Mouse (Mus musculus) embryo, embryonic 10.5 days (tissue): ENCODE measurements at regions not wholly inside any gene's neighbourhood (a gene's known extent, or its start where the extent isn't known, plus 50 kb on each side); places are given as distances from the start of the nearest gene placed in this dataset.

Experiments used
- DNase-seq: peaks from one replicate; pipeline ENCODE4 v3.0.0-alpha.2; 2015; ENCODE audit warnings: low spot score

- no peak for DNase-seq
Observed at GRCm38 (mm10) chr14:105630867-105631680, 265.5 kb downstream of the Spry2 start.

- no peak for DNase-seq
Observed at GRCm38 (mm10) chr14:105630444-105630843, 266.2 kb downstream of the Spry2 start.

- no peak for DNase-seq
Observed at GRCm38 (mm10) chr14:105628673-105629072, 267.9 kb downstream of the Spry2 start.

- no peak for DNase-seq
Observed at GRCm38 (mm10) chr14:105624387-105624786, 272.2 kb downstream of the Spry2 start.

- DNase-seq, result no peak
Observed at GRCm38 (mm10) chr14:105622166-105622565, 274.5 kb downstream of the Spry2 start.

GRCm38 (mm10) chr14:105621124-105621523 is 275.5 kb downstream of the Spry2 start:
- no peak for DNase-seq

GRCm38 (mm10) chr14:105619449-105619848 is 277.2 kb downstream of the Spry2 start:
- DNase-seq, result no peak

GRCm38 (mm10) chr14:105615766-105616165 is 280.9 kb downstream of the Spry2 start:
- no peak for DNase-seq

- no peak for DNase-seq
Observed at GRCm38 (mm10) chr14:105612794-105613193, 283.8 kb downstream of the Spry2 start.

GRCm38 (mm10) chr14:105608804-105609203 is 287.8 kb downstream of the Spry2 start:
- DNase-seq, result no peak

- DNase-seq, result no peak
Observed at GRCm38 (mm10) chr14:105606551-105606950, 290.1 kb downstream of the Spry2 start.

GRCm38 (mm10) chr14:105604451-105604850 is 292.2 kb downstream of the Spry2 start:
- DNase-seq, result no peak

- DNase-seq, result no peak
Observed at GRCm38 (mm10) chr14:105603047-105603461, 293.6 kb downstream of the Spry2 start.

- DNase-seq, result no peak
Observed at GRCm38 (mm10) chr14:105599550-105600453, 296.8 kb downstream of the Spry2 start.

GRCm38 (mm10) chr14:105589751-105590150 is 306.9 kb downstream of the Spry2 start:
- no peak for DNase-seq

- no peak for DNase-seq
Observed at GRCm38 (mm10) chr14:105589261-105589660, 307.4 kb downstream of the Spry2 start.

- DNase-seq, result peak; percentile 39
Observed at GRCm38 (mm10) chr14:105588391-105589163, 308.0 kb downstream of the Spry2 start.

- no peak for DNase-seq
Observed at GRCm38 (mm10) chr14:105588029-105588390, 308.6 kb downstream of the Spry2 start.

- no peak for DNase-seq
Observed at GRCm38 (mm10) chr14:105584632-105585031, 312.0 kb downstream of the Spry2 start.

GRCm38 (mm10) chr14:105583497-105583896 is 313.1 kb downstream of the Spry2 start:
- no peak for DNase-seq

- DNase-seq, result peak; percentile 51
Observed at GRCm38 (mm10) chr14:105576266-105576665, 317.9 kb downstream of the Ndfip2 start.
